Mouse (Mus musculus): Measurements from ENCODE around the gene Lrig1.
"Not testable (repeated sequence)": the region's sequence is repeated elsewhere in the genome, so short reads cannot be mapped to it uniquely, and the experiment has no call there.

The Lrig1 gene

DNA sequence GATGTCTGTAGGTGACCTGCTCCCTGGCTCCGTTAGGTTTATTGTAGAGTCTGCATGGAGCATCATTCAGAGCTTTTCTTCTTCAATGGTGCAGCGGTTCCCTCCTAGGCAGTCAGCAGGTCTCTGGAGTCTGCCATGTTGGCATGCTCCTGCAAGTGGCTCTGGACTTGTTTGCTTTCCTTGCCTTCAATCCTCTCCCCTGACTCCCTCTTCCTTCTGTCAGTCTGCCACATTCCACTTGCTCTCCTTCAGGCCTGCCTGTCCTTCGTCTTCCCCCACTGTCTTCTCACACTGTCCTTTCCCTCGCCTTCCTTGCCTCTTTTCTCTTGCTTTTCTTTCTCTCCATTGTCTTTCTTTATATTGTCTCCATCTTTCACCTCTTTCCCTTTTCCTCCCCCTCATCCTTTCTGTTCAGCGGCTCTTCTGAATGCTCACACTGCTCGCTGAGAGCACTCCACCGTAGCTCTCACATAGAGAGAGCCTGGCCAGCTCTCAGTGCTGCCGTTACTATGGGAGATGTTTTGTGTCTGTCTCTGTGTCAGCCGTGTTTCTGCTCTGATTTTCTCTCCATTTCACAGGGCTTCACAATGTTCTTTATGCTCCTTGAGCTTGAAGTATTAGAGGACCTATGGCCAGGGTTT is 124.3 kb downstream of the Lrig1 start:
- CTCF ChIA-PET = no interaction called here

DNA sequence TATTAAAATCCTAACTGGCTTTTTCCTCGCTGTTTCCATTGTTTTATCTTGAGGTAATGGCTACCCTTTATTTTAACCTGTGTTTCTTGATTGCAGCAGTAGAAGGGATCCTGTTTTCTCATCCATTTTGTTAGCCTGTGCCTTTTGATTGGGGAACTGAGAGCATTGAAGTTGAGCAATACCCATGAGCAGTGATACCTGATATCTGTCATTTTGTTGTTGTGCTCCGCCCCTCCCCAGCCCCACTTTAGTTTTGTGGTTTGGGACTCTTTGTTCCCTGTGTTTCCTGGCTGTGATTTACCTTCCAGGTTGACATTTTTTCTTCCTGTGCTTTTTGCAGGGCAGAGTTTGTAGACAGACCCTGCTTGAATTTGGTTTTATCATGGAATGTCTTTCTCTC is 131.9 kb downstream of the Lrig1 start:
- CTCF ChIA-PET = no interaction called here

DNA sequence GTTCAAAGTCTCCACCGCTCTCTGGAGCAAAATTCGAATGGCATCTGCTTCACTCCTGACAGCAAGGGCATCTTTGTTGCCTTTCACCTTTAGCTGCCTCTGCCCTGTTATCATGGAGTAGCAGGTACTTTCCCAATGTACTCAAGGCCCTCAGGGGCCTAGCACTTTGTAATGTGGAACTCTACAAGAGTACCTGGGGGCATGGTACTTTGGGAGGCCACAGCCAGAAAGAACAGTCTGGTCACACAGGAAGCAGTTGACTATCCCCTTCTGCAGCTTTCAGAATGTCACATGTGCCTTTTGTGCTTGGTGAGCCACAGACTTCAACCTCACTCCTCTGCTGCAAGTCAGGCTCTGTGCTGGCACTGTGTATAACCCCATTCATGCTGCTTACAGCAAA is 134.2 kb downstream of the Lrig1 start:
- CTCF ChIA-PET = interaction anchor here (1.1 kb wide), 1 partner anchor 41 kb away, joined by 3 read pairs; no protein-coding TSS in a partner anchor

DNA sequence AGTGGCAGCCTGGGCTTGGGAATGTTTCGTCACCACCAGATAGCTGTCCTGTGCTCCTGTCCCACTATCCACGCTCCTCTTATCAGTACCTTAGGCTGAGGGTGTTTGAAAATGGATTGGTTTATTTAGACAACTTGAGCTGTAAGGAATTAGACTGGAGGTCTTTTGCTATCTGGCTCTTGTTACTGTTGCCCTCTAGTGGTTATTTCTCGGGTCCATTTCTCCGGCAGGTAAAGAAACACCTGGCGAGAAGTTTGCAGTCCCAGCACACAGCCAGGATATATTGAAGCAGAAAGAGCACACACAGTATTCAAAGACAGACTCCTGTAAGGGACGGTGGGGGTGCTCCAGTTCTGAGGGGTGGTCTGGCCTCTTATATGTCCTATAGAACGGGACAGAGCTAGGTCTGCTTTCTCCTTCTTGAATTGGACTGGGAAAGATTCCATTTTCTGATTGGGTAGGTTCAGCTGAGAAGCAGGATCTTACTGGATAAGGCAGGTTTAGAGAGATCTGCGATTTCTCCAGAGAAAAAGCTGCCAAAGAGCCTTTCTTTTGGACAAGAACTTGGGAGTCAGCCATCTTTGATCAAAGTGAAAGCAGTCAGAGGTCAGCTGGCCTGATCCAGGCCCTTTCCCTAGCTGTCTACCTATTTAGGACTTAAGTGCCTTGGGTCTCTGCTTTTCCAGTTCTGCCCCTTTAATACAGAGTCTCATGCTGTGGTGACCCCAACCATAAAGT is 136.6 kb downstream of the Lrig1 start:
- CTCF ChIA-PET = no interaction called here

DNA sequence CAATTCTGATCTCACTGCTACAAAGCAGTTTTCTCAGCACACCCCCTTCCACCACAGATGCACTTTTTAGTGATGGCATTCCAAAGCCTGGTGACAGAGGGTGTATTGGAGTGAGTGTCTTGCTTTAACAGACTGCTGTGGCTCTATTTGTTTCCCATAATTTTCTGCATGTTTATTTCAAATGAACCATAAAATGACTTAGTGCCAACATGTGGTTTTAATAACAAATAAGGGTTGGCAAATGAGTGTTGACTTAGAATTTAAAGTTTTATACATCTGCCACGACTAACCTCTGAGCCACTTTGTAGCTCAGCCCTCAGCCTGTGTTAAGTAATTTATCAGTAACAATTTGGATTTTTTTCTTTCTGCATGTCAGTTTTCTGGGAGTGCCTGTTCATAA is 138.6 kb downstream of the Lrig1 start:
- CTCF ChIA-PET = no interaction called here

DNA sequence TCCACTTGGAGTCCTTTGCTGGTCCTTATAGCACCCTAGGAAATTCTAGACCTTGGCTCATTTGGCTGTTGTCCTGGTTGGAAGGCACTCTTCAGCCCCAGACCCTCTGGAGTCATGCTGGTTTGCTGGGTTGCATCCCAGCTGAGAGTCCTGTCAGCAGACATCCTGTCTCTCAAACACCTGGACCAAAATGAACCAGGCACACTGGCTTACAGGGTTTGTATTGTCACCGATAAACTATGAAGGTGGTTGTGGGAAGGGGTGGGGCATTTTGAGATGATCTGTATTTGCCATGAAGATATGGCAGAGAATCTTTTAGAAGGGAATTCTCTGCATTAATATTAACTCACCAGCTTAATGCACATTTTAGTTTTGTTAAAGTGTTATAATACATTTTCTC is 139.1 kb downstream of the Lrig1 start:
- CTCF ChIA-PET = no interaction called here

DNA sequence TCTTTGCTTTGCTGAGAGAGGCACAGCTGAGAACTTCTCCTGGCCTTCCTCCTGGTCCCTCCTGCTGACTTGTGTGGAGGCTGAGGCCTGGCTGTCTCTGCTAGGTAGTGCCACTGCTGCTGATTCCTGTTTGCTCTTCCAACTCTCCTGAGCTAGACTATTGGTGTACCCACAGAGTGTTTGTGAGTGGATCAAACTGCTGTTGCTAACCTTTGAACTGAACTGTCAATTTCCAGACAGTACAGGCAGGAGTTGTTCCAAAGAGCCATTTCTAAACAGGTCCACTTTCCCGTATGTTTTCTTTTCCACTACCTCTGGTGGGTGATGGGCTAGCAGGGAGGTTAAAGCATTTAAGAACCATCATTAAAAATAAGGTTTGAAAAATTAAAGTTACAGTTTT is 141.4 kb downstream of the Lrig1 start:
- CTCF ChIA-PET = not testable (repeated sequence)

Data from spleen, embryonic (tissue).